Mouse (Mus musculus): ENCODE data around the gene Nr2c2. TPM values are rescaled to one million over a fixed set of nuclear protein-coding genes. Genes with fewer than 3 reads are reported as not detected.
A peak's percentile ranks its signal among the peaks of the same experiment; 100 is the strongest.

Gene Nr2c2
- total RNA-seq, 2 experiments from 2014 or later, result 17.7 to 24.2 TPM

DNA sequence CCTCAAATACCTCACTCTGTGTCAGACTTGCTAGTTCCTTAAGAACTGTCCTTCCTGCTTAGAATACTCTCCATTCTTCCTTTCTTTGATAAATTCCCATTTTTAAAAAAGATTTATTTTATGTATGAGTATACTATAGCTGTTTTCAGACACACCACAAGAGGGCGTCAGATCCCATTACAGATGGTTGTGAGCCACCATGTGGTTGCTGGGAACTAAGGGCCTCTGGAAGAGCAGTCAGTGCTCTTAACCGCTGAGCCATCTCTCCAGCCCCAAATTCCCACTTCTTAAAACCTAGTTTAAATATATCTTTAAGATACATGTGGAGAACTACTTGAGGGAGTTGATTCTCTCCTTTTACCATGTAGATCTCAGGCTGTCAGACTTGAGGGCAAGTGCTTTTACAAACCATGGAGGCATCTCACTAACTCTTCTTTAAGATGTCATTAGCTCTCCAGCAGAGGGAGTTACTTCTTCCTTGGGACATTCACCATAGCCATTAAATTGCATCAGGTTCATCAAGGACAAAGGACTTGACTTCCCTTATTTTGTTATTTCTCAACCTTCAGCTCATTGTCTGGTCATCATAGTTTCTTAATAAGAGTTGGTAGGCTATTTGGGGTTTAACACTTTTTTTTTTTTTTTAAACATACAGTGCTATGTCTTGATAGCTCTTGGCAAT, 9.6 kb downstream of the Nr2c2 start:
- intact Hi-C loops (cut with DNase I), result no loop called here
- no peak for DNase-seq

DNA sequence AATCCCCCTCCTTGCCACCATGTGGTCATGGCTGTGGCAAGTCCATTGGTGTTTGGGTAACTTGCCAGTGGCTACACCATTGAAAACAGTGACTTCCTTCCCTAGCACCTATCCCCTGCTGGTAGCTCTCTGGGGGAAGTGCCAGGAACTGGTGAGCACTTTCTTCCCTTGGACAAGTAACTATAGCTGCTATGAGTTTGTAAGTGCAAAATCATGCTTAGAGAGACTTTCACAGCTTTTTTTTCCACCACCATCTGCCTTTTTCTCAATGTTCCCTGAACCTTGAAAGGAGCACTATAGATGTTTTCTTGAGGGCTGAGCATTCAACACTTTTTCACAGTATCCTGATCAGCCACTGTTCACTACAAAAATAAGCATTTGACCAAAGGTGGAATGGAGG, 33.4 kb downstream of the Nr2c2 start:
- DNase-seq, result no peak
- intact Hi-C loops (cut with DNase I), result no loop called here

DNA sequence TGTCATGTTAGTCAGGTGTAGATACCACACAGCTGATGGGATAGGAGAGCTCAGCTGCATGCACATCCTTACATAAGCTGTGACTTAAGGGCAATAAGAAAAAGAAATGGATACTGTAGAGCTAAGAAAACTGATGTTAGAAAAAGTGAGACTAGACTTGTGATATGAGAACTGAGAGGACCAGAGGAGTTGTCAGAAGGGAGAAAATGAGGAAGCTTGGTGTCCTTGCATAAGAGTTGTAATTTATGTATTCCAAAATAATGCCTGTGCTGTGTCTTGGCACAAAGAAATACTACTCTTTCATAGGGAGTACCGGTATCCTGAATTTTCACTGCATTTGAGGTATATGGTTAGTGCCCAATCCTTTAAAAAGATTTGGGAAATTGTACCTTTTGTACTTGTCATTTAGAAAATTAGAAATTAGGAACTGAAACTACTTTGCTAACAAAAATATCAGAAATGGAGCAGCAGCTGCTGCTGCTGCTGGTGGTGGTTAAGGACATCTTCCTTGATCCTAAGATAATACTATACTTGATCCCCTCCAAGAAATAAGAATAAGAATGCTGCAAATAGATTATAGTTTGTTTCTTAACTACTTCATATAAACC, 35.8 kb downstream of the Nr2c2 start:
- intact Hi-C loops (cut with DNase I), result no loop called here
- DNase-seq, result no peak

DNA sequence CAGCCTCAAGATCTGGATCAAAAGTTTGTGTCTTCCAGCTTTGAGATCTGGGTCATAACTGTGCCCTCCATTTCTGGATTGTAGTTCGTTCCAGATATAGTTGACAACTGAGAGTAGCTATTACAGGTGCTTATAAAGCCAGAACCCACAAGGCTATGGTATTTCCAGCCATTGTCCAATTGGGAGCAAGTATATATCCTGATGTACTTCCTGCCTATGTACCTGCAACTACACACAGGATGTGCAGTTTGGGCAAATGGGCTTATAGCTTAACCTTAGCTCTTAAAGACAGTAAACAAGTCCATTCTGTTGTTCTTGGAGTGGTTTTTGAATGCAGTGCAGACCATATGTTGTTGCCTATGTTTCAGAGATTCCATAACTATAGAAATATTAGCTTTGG, 40.3 kb downstream of the Nr2c2 start:
- no peak for DNase-seq
- intact Hi-C loops (cut with DNase I), result no loop called here

DNA sequence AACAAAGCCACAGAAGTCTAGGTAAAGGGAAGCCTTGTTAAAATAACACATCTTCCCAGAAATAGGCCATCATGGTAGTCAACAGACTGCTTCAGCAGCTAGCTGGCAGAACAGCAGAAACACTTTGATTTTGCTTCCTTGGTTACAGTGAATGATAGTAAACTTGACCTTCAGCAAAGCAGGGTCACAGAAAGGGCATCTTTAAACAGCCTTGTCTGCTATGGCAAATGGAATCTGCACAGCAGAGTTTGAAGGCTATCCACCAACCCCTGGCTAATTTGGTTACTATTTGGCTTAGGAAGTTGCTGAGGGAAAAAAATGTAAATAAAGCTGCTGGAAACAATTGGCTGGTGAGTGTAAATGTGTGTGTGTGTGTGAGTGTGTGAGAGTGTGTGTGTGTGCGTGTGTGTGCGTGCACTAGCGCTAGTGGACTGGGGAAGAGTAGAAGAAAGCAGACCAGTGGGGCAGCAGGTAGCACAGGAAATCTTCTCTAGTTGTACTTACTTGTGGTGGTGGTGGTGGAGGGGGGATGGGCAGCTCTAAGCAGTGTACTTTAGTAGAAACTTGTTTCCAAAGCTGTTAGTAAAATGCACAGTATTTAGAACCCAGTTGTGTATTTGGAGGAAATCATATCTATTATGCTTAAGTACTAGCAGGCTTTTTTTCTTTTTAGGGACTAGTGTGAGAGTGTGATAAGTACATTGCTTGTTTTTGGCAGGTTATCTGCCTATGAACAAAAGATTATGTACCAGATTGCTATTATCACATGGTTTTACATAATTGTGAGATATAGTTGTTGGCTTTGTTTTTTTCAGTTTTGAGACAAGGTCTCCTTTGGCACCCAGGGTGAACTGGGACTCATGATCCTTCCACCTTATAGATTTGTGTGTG, 41.1 kb downstream of the Nr2c2 start:
- DNase-seq, result no peak
- intact Hi-C loops (cut with DNase I), result no loop called here

DNA sequence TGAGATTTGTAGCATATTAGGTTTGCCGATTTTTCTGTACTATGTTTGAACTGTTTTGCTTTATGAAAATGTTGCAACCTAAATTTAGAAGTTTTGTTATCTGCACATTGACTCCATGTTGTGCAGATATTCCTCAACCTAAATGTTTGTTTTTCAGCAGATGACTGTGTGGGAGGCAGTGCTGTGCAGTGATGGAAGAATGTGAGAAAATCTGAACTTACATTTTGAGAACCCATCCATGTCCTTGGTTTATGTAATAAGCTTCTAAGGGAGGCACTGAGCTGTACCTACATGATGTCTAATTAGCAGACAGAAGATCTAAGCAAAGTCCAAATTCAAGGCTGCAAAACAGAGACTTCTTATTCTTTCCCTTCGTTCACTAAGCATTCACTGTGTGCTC, 42.4 kb downstream of the Nr2c2 start:
- DNase-seq, result no peak
- intact Hi-C loops (cut with DNase I), result no loop called here

DNA sequence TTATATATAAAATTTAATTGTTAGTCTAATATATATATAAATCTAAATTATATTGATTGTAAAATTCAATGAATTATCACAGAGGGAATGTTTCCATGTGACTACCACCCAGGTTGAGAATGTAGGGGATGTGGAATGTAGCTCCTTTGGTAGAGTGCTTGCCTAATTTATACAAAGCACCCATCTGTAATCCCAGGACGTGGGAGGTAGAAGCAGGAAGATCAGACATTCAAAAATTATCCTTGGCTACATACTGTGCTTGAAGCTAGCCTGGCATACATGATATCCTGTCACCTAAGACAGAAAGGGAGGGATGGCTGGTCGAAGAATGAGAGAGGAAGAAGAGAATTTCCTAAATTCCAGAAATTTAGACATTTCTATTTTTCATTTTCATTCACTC, 45.2 kb downstream of the Nr2c2 start:
- intact Hi-C loops (cut with DNase I), result no loop called here

DNA sequence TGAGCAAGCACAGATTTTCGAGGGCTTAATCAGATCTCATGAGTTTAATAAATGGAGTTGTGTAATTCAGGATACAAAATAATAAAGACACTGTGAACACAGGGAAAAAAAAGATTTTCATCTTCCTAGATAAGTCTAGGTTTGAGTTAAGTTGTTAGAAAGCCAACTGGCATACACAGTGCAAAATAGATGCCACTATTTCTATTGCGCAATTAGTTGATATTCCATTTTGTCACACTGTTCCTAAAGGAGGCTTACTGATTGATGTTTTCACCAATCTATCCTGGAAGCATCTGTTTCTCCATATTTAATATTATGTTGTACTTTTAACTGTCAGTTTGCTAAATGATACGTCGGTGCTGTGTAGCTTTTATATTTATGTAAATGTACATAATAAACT, 54.7 kb downstream of the Nr2c2 start:
- intact Hi-C loops (cut with DNase I), result no loop called here
- no peak for DNase-seq

More for the DNA sequence above, 45.2 kb downstream of the Nr2c2 start:
- no peak for DNase-seq

DNA sequence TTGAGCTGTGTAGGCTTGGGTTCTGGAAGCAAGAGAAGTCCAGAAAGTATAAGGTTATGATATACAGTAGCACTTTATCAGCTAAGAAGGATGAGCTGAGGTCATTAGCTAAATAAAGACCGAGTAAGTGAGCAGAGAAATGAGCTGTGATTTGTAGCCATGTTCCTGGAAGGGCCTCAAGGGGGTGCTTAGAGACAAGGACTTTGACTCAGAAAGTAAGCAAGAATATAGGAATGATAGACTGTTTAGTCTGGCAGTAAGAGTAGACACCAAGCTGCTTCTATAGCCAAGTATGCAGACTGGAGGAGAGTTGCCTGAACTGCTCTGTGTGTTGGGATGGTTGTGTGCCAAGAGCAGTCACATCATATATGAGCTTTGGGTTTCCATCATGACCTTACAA, 62.6 kb downstream of the Nr2c2 start:
- intact Hi-C loops (cut with DNase I), result no loop called here
- no peak for DNase-seq

DNA sequence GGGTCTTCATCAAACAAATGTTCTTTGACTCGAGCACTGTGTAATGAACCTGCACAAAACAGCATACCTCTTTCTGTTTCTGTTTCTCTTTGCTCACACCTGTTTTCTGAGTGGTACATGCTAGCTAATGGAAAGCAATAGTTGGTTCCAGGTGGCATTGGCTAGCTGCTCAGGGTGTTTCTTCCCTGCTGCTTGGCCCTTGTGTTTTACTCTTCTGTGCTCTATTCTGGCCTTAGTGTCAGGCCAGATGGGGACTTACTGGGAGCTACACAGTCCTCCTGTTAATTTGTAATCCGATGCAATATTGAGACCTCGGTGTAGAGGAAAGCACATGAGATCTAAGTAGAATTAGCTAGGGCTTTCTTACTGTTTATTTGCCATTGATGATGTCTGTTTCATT, 67.6 kb downstream of the Nr2c2 start:
- intact Hi-C loops (cut with DNase I), result no loop called here
- no peak for DNase-seq

DNA sequence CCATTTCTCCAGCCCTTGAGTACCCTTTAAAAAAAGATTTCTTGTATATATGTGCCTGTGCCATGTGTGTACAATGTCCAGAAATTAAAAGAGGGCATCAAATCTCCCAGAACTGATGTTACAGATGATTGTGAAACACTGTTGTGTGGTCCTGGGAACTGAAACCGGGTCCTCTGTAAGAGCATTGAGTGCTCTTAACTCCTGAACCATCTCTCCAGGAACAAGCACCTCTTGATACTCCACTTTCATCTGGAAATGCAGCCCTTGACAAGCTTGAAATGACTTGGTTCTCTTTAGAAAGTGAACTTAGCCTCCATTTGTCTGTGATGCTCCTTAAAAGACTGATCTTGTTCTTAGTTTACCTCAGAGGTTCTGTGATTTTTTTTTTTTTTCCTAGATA, 71.5 kb downstream of the Nr2c2 start:
- no peak for DNase-seq
- intact Hi-C loops (cut with DNase I), result no loop called here

DNA sequence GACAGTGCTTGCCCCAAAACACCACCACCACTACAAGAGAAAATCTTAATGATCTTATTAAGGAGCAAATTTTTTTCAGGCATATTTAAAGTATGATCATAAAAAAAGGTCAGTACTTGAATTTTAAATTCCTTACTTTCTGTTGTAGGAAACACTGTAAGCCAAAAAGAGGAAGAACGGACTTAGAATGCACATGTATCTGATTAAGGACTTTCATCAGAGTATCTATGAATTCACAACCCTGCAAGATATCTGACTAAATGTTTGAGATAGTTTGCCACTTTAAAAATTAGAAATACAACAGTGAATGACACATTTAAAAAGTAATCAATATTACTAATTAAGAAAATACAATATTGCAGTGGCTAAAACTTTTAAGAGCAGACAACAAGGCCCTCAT, 85.3 kb downstream of the Nr2c2 start:
- DNase-seq, result no peak

DNA sequence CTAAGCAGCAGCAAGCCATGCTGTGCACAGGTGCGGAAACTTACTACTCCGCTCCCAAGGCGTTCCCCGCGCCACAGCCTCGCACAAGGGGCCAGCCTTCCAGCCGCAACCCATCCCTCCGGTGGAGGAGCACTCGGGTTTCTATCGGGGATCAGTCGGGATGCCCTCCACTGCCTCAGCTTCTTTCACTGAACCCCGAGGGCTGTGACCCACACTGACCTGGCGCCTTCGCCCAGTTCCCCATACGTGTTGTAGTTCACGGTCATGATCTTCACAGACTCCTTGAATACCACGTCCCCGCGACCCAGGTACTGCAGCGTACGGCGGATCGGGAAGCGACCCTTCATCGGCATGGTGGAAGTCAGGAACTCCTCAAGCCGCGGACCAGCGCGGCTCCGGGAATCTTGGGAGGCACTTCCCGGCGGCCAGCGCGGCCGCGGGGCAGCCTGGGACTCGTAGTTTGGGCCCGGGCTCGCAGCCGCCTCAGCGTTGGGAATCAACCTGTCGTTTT, 92.5 kb downstream of the Nr2c2 start, which contains the start of gene Mrps25:
TSS of gene Mrps25 (minus strand) at position 413 of the 511 bp plus-strand sequence.
- intact Hi-C loops (cut with DNase I), result loop anchor here (10.0 kb wide), 1 partner anchor 279 kb away; the partner anchor contains the start of gene 4930590J08Rik

More for the DNA sequence above, 85.3 kb downstream of the Nr2c2 start:
- intact Hi-C loops (cut with DNase I), result no loop called here

DNA sequence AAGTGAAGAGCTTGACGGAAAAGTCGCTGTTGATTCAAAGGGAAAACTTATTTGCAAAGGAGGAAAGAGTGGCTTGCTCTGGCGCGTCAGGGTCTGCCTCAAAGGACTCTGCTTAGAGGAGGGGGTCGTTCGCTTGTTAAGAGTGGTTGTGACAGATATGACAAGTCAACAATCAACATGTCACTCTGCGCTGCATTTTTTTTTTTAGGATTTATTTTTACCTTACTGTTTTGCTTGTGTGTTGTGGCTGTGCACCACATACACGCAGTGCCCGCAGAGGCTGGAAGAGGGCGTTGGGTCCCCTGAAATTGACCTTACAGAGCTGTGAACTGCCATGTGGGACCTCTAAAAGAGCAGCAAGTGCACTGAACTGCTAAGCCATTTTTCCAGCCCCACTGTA, 93.0 kb downstream of the Nr2c2 start:
- intact Hi-C loops (cut with DNase I), result loop anchor here (10.0 kb wide), 1 partner anchor 279 kb away; the partner anchor contains the start of gene 4930590J08Rik
- no peak for DNase-seq

More for the DNA sequence above, 92.5 kb downstream of the Nr2c2 start, which contains the start of gene Mrps25:
- DNase-seq, result peak; percentile 54 to 58

DNA sequence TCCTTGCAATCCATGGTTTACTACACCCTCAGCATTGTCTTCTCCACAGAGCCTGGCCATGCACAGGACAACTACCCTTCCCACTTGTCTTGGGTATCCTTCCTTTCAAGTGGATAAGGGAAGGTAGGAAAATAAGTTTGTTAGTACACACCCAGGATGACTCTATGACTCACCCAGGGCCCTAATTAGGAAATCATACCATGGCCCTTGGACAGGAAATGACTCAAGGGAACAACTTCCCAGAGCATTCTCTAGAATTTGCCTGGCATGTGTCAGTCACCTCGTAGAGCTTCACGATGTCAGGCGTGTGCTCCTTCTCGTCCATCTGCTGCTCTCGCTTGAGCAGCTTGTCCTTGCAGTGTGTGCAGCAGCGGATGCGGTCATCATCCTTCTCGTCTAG, 108.2 kb downstream of the Nr2c2 start:
- DNase-seq, result no peak
- intact Hi-C loops (cut with DNase I), result no loop called here

DNA sequence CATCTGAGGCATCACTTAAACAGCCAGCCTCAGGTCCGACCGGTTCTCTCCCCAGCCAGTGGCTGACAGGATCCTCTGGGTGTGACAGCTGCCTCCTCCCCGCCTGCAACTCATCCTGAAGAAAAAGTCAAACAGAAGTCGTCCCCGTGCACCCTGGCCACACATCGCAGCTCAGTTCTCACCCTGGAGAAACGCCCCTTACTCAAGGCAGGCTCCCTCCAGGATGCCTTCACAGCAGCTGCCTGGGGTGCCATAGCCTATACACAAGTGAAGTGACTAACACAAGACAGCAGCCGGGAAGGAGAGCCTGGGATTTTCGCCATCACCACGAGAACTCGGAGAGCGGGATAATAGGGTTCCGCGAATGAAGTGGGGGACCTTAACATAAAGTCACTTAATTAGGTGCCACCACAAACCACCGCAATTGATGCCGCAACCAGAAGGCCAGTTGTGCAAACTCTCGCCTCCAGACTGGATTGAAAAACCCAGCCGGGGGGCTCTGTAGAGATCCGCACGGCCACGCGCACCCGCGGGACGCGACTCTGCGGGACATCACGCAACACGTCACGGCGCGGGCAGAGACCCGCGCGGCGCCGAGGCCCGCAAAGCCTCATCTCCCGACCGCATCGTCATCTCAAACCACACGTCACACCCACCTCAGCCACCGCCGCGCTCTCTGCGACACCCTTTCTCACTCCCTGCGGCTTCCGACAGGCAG, 123.0 kb downstream of the Nr2c2 start:
- DNase-seq, result peak in 1 of 2 experiments; percentile 16
- intact Hi-C loops (cut with DNase I), result no loop called here

DNA sequence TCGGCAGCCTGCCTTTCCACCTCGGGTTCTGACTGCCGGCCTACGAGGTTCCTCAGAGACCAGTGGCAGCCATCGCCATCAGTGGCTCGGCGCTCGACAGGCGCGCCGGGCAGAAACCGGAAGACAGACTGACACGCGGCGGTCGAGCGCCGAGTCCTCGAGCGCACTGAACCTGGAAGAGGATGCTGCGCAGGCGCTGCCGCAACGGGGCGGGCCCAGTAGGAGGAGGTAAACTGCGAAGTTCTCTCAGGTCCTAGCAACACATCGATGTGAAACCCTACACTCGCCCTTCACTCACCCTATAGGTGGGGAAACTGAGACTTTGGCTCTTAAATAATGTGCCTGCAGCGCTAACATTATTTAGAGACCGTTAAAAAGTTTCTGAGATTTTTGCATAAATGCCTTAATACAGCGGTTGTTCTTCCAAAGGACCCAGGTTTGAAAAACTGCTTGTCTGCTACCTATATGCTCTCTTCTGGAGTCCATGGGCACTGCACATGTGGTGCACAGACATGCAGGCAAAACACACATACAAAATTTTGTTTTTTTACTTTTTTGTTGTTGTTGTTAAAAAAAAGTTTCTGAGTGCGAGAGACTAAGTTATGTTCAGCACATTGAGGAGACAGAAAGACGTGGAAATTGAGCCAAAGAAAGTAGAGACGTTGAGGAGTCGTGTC, 123.7 kb downstream of the Nr2c2 start, which contains the start of gene Rbsn:
TSS of gene Rbsn (minus strand) at position 153 of the 677 bp plus-strand sequence.
- intact Hi-C loops (cut with DNase I), result no loop called here

DNA sequence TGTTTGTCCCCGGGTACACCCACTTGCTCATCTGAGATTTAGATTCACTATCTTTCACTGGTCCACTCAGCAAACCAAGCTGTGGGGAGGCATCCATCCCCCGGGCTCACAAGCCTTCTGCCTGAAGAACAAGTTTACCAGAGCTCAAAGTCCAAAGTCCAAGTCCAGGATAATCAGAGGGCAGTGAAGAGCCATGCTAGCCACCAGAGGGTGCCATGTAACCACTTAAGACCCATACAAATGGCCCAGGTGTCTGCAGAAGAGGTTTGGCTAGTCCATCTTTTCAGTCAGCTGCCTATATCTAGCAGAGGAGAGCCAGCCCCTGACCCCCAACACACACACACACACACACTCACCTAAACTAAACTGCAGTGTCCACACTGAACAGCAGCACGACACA, 128.3 kb downstream of the Nr2c2 start:
- DNase-seq, result no peak

More for the DNA sequence above, 123.7 kb downstream of the Nr2c2 start, which contains the start of gene Rbsn:
- peak; percentile 85 to 90 for DNase-seq

DNA sequence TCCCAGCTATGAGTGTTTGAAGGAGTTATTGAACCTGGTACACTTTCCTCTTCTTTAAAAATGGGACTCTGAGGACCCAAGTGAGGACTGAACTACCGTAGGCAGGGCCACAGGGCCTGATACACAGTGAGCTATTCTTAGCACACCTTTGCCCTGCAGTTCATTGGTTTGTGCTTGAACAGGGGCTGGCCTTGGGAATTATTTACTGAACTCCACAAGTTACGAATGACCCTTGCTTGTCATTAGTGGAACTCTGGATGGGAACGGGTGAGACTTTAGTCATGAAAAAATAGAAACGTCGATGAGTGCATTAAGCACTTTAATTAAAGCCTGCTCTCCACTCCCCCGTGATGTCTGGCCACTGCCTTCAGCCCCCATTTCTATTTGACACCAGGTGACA, 130.4 kb downstream of the Nr2c2 start:
- intact Hi-C loops (cut with DNase I), result no loop called here
- DNase-seq, result no peak

More for the DNA sequence above, 128.3 kb downstream of the Nr2c2 start:
- intact Hi-C loops (cut with DNase I), result loop anchor here (2.0 kb wide), 1 partner anchor 49 kb away; no protein-coding TSS in a partner anchor
